Mouse (Mus musculus) embryonic stem cell, embryonic (primary cell): ENCODE data around the gene Plekha3.

Experiments used
- CTCF ChIA-PET, 4 experiments: fragments of 300-600 bp in 2 of 4; fragments of 350-600 bp in 2 of 4; sonication (Branson Sonifier 250); formaldehyde crosslinking; loops; one replicate each; lab custom pipeline; 2022; ENCODE audit warnings: inconsistent platforms in 2 of 4; lab: Charles Lee
- POLR2A ChIA-PET, 4 experiments: fragments of 300-600 bp in 2 of 4; fragments of 350-600 bp in 2 of 4; sonication (Branson Sonifier 250); formaldehyde crosslinking; loops; one replicate each; lab custom pipeline; 2022; ENCODE audit warnings: antibody characterized with exemption in 4 of 4, inconsistent platforms in 1 of 4; lab: Charles Lee

Gene Plekha3

GRCm38 (mm10) chr2:76705655-76706054, 30.6 kb downstream of the Plekha3 start:
- ChIA-PET CTCF (interaction anchor here in 1 of 4 experiments (0.8 kb wide), 1 partner anchor 154 kb away, joined by 3 read pairs; no protein-coding TSS in a partner anchor), POLR2A (no interaction called here)

- ChIA-PET POLR2A (interaction anchor here in 1 of 4 experiments (1.2 to 2.3 kb wide), 2 partner anchors 10 to 61 kb away, joined by 4 to 10 read pairs; partner anchors contain the start of genes Pjvk and Prkra), CTCF (interaction anchor here in 1 of 4 experiments (1.2 kb wide), 1 partner anchor 9 kb away, joined by 3 read pairs; no protein-coding TSS in a partner anchor)
Measured at GRCm38 (mm10) chr2:76708512-76708911, 33.4 kb downstream of the Plekha3 start.

GRCm38 (mm10) chr2:76714984-76715383, 39.9 kb downstream of the Plekha3 start:
- ChIA-PET POLR2A (interaction anchor here in 2 of 4 experiments (0.8 to 2.0 kb wide), 4 partner anchors 12 to 67 kb away, joined by 3 to 4 read pairs (median 4); partner anchors contain the start of genes Pjvk (in 1 of the 2) and Prkra (in 1 of the 2)), CTCF (interaction anchor here in 3 of 4 experiments (0.5 to 2.2 kb wide), 6 partner anchors 10 to 401 kb away, joined by 3 to 8 read pairs (median 4); no protein-coding TSS in a partner anchor)

GRCm38 (mm10) chr2:76719650-76720049, 44.6 kb downstream of the Plekha3 start:
- POLR2A ChIA-PET: no interaction called here

More at GRCm38 (mm10) chr2:76719650-76720049, 44.6 kb downstream of the Plekha3 start:
- CTCF ChIA-PET: no interaction called here
